Mouse (Mus musculus) heart, postnatal 0 days (tissue): Measurements from ENCODE around the gene Tac4.

Source experiments
- CTCF ChIP-seq: IDR thresholded peaks from 2 replicates; pipeline ENCODE4 v1.5.1; 2016; ENCODE audit warnings: antibody characterized with exemption, control low read depth, low read depth
- EP300 ChIP-seq: IDR thresholded peaks from 2 replicates; pipeline ENCODE4 v1.6.1; 2016; ENCODE audit warnings: antibody characterized with exemption, low read depth

- TF ChIP-seq CTCF (no peak), EP300 (no peak)
Observed at GRCm38 (mm10) chr11:95279061-95279659, 17.8 kb downstream of the Tac4 start.
